Mouse (Mus musculus): ENCODE data around the gene 1700025B11Rik. TPM values are rescaled to one million over a fixed set of nuclear protein-coding genes. Genes with fewer than 3 reads are reported as not detected.
"Not testable (repeated sequence)": the region's sequence is repeated elsewhere in the genome, so short reads cannot be mapped to it uniquely, and the experiment has no call there.

Gene 1700025B11Rik
- total RNA-seq (2021), result not detected
- long read RNA-seq, experiment 1, result 0 reads
- long read RNA-seq, experiment 2, result 0 reads

DNA sequence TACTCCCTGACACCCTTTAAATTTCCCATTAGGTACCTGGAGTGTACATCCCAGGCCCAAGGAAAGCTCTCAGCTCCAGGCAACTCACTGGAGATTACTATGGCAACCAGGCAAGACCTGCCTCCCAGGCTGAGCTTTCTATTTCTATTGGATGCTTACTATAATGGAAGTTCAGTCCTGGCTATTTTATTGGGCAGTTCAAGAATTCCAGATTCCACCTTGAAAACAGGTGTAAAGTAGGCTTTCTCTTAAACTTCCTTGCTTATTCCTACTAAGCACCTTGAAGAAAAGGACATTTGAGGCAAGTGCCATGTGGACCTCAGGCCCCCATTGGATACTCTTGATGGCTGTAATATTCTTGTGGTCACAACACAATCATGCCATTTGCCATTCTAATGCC is at the start of gene 1700025B11Rik:
Gene 1700025B11Rik, minus strand, starts transcription at position 101 of the 400 bp plus-strand sequence.
- DNase-seq, result no peak
- intact Hi-C loops (cut with DNase I; ENCODE audit: low total_unique reads), result no loop called here

DNA sequence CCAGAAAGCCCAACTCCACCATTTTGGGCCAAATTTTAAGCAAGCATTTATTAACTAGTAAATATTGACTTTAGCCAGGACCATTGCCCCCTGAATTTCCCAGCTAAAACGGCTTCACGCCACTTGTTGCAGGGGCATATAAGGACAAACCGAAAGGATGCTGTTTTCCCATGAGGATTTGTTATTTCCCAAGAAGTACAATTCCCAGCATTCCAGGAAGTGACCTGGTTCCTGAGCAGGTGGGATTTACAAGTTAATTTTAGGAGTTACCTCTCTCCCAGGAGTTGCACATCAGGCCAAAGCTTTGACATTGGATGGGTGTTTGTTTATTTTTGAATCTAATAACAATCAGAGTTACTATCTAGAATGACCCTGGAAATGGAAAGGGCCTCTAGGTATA is 44.4 kb upstream of the 1700025B11Rik start:
- no peak for DNase-seq
- intact Hi-C loops (cut with DNase I; ENCODE audit: low total_unique reads), result no loop called here

DNA sequence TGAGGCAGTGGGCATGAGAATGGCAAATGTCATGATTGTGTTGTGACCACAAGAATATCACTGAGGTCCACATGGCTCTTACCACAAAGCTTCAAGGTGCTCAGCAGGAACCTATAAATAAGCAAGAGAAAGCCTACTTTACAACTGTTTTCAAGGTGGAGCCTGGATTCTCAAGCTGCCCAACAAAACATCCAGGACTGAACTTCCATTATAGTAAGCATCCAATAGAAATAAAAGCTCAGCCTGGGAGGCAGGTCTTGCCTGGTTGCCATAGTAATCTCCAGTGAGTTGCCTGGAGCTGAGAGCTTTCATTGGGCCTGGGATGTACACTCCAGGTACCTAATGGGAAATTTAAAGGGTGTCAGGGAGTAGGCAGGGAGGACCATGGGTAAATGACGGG is 37.3 kb upstream of the 1700025B11Rik start, which contains the start of gene Gm36245:
Gene Gm36245, plus strand, starts transcription at position 301 of the 400 bp plus-strand sequence.
- DNase-seq, result no peak
- intact Hi-C loops (cut with DNase I; ENCODE audit: low total_unique reads), result no loop called here

DNA sequence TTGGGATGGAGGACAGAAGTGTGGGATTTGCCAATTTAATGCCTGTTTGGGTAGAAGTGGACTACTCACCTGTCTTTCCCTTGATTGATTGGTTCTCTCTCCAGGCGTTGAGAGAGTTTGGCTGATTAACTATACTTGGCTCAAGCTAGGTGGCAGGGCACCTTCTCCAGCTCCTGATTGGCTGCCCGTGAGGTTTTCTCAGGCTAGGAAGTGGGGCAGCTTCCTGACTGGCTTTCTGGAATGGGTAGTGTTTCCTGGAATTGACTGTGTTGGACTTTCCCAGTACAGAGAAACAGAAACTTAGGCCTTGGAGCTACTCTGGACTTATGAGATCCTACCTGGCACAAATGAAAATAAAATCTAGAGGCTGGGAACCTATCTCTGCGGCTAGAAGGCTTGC is 36.7 kb upstream of the 1700025B11Rik start:
- DNase-seq, result no peak
- intact Hi-C loops (cut with DNase I; ENCODE audit: low total_unique reads), result no loop called here

DNA sequence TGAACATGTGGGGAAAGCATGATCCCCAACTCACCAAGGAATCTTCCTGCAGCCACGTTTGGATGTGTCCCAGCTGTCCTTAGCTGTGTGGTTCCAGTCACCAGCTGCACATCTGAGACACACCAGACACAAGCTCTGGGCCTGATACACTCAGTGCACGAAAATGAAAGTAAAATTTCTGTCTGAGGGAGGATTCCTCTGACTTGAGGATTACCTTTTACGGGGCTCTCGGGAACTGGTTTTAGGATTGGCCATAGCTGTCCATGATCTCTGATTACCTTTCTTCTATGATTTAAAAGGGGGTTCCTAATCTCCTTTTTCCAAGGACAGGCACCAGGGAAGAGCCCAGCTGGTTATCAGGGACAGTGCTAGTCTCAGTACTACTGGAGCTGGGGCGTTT is 34.3 kb upstream of the 1700025B11Rik start, which contains the start of gene Apol10b:
Gene Apol10b, minus strand, starts transcription at position 165 of the 400 bp plus-strand sequence.
- intact Hi-C loops (cut with DNase I; ENCODE audit: low total_unique reads), result no loop called here
- no peak for DNase-seq

DNA sequence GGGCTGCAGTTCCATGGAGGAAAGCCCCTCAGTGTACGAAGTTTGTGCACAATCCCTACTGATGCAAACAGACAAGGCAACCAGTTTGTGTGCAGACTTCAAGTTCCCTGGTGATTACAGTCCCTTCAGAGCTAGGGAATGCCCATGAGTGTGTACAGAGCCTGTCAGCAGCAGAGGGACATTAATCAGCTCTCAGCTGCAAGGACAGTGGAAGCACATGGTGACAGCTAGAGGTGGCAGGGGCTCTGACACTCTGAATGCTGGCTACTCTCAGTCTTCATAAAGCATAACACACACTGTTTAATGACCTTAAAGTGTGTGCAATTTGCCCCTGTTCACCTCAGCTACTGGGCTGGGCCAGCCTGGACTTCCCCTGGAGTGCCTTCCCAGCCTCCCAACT is 31.9 kb upstream of the 1700025B11Rik start:
- no peak for DNase-seq
- intact Hi-C loops (cut with DNase I; ENCODE audit: low total_unique reads), result no loop called here

DNA sequence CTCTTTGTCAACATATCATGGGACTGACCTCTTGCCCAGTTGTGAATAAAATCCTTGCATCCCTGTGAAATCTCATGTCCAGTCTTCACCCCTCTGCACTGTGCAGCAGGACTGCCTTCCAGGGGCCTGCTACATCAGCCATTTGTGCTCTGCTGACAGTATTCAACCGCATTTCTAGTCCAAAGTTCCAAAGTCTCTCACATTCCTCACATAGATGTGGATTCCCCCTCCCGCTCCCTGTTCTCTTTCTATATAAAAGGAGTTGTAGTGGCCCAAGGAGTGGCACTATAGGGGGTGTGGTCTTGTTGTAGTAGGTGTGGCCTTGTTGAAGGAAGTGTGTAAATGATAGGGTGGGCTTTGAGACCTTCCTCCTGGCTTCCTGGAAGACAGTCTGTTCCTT is 29.2 kb upstream of the 1700025B11Rik start:
- intact Hi-C loops (cut with DNase I; ENCODE audit: low total_unique reads), result no loop called here

DNA sequence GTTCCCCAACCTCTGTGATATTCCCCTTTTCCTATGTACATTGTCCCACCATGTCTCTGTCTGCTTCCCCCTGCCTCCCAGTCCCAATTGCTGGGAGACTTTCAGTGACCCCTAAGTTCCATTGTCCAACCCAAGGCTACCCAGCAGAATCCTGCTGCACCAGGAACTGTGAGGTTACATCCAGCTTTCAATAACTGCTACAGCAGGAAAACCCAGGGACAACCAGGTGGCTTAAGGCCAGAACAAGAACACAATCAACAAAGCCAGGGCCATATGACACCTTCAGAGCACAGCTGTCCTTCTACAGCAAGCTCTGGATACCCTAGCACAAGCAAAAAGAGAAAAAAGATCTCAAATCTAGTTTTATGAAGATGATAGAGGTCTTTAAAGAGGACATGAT is 27.3 kb upstream of the 1700025B11Rik start:
- intact Hi-C loops (cut with DNase I; ENCODE audit: low total_unique reads), result no loop called here
- no peak for DNase-seq

More for the DNA sequence above, 29.2 kb upstream of the 1700025B11Rik start:
- DNase-seq, result no peak

DNA sequence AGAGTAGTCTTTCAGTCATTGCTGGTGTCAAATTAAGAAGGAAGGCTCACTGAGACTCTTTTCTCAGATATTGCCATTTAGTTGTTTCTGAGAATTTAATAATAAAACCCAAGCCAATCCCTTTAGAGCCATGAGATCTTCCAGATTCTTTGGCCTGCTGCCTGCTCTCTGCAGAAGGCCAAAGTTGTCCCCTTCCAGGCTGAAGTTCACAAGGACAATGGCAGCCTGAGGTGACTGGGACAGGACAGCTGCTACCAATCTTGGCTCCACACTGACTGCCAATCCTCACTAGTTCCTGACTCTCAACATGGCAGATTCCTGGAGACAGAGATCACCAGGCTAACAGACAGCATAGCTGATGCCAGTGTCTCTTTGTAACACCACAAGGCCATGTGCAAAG is 25.3 kb upstream of the 1700025B11Rik start:
- intact Hi-C loops (cut with DNase I; ENCODE audit: low total_unique reads), result no loop called here
- DNase-seq, result peak; percentile 31

DNA sequence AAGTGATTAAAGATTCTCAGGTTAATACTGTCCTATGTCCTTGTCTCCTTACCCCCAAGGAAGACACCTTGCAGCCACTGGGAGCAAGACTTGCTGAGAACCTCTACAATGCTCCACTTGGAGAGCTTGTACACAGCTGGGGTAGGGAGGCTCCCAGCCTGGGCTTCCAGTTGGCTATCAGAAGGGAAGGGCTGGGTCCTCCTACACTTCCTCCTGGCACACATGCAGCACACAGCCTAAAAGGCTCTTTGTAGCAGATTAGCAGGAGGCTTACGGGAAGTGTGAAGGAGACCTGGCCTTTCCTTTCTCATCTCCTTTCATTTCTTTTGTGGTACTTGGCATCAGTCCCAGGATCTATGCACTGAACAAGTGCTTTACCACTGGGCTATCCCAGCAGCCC is 20.0 kb upstream of the 1700025B11Rik start:
- intact Hi-C loops (cut with DNase I; ENCODE audit: low total_unique reads), result no loop called here
- peak; percentile 64 for DNase-seq

DNA sequence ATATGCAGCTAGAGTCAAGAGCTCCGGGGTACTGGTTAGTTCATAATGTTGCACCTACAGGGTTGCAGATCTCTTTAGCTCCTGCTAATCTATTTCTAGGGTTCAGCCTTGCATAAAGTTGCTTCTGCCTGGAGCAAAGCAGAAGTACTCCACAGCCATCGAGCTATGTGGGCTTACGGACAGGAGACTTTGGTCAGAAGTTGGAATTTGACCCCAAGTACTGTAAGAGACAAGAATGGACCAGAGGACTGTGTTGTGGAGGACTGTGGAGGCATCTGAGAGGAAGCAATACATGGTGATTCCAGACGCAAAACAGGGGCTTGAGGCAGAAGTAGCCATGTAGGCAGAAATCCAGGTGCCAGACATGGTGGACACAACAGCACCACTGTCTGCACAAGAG is 17.6 kb upstream of the 1700025B11Rik start:
- intact Hi-C loops (cut with DNase I; ENCODE audit: low total_unique reads), result no loop called here
- DNase-seq, result no peak

DNA sequence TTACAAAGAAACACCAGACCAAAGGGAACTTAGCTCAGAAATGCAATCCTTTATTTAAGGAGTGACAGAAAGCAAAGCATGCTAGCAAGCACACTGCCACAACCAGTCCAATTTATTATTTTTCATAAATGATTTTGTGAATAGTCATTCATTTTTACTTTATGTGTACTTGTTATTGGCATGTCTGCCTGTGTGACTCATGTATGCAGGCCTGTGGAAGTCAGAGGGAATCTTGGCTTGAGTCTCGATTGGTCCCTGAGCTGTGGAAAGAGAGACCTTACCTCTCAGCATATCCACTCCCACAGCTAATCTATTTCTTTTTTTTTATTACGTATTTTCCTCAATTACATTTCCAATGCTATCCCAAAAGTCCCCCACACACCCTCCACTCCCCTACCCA is 17.1 kb upstream of the 1700025B11Rik start:
- intact Hi-C loops (cut with DNase I; ENCODE audit: low total_unique reads), result no loop called here
- DNase-seq, result no peak

DNA sequence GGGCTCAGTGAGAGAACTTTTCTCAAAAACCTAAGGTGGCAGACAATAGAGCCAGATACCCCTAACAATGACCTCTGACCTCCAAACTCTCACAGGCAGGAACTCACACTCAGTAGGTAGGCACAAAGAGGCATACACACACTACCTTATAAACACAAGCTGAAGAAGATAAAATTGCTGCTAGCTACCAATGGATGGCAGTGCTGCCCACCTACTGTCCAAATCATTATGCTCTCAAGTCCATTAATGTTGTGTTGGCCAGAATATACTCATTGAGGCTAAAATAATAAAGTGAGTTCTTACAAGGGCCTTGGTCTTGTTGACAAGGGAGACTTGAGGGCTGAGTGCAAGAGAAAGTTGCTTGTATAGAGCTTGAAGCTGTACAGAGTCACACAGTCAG is 1.5 kb upstream of the 1700025B11Rik start:
- intact Hi-C loops (cut with DNase I; ENCODE audit: low total_unique reads), result no loop called here
- no peak for DNase-seq

DNA sequence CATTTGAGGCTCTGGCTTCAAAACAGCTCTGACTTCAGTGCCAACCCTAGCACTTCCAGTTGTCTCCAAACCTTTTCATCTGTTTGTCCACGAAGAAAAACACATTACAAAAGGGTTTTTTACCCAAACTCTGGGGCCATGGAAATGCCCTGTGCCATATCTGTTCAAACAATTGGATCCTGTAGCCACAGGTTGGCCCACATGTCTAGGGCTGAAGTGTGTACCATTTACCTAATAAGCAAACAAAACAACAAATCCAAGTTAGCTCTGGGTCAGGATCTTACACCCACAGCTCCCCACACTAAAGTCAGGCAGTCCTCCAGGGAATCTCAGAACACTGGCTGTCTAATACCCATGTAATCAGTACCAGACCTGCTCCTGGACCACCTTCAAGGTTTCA is 22.5 kb downstream of the 1700025B11Rik start:
- DNase-seq; intact Hi-C loops (cut with DNase I; ENCODE audit: low total_unique reads): not testable (repeated sequence)

DNA sequence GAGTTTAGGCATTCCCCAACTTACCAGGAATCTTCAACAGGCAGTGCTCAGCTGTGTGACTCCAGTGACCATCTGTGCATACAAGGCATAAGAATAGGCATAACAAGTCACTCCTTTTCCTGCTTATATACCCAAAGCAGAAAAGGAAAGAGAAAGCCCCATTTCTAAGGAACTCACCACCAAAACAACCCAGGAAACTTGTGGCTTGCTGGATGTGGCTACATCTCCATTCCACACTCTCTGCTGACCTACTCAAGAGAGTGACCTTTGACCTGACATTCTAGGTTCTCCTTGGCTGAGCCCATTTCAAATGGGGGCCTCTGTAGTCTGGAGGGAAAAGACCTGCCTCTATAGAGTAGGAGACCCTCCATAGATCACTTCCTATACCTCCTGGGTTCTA is 28.5 kb downstream of the 1700025B11Rik start, which contains the start of gene Apol7c:
Gene Apol7c, minus strand, starts transcription at position 101 of the 400 bp plus-strand sequence.
- intact Hi-C loops (cut with DNase I; ENCODE audit: low total_unique reads), result no loop called here

DNA sequence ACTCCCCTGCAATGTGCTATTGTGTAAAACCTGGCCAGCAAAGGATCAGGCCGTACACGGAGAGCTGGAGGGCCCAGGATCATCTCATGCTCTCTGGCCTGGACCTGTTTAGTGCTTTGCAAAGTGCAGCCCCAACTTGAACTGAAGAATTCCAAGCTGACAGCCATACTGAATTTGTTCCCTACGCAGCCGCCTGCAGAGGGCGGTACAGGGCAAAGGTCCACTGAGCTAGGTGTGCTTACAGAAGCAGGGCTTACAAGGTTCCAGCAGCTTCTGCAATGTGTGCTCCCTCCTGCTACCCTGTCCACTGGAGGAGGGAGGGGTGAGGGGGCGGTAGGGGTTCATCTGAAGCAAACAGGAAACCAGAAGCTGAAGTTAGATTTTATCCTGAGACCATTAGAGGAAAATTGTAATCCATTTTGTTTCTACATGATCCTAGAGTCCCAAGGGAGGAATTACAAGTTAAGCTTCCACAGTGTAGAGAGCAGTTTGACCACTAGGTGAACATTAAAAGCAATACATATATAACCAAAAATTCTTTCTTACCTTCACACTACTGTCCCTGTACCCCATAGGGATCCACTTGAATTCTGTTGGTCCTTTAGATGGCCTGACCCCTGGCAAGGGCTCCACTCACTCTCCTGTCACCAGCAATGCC is 38.4 kb downstream of the 1700025B11Rik start:
- intact Hi-C loops (cut with DNase I; ENCODE audit: low total_unique reads), result loop anchor here (2.0 kb wide), 1 partner anchor 107 kb away; no protein-coding TSS in a partner anchor
- DNase-seq, result peak; percentile 64

More for the DNA sequence above, 28.5 kb downstream of the 1700025B11Rik start, which contains the start of gene Apol7c:
- DNase-seq, result no peak

DNA sequence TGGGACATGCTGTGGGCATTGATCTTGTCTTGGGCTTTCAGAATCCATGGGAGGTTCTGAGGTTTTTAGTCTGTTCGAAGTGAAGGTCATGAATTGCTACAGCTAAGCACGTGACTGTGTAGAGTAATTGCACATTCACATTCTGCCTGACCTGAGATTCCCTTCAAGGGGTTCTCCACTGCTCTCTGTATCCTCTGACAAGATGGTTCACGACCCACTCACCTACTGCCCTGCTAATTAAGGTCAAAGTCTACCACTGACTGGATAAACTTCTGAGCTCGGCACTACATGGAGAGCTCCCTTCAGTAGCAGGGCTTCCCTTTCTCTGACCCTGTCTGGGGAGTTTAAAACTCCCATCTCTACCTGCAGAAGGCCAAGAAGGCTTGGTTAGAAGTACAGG is 41.1 kb downstream of the 1700025B11Rik start:
- intact Hi-C loops (cut with DNase I; ENCODE audit: low total_unique reads); DNase-seq: not testable (repeated sequence)

Data from gastrocnemius, postnatal 14 days (tissue).